Mouse (Mus musculus): ENCODE data around the gene Trmt112. TPM values are rescaled to one million over a fixed set of nuclear protein-coding genes. Genes with fewer than 3 reads are reported as not detected.

Trmt112 gene
- total RNA-seq, 1 experiment from 2014 or later, result 125 TPM

DNA sequence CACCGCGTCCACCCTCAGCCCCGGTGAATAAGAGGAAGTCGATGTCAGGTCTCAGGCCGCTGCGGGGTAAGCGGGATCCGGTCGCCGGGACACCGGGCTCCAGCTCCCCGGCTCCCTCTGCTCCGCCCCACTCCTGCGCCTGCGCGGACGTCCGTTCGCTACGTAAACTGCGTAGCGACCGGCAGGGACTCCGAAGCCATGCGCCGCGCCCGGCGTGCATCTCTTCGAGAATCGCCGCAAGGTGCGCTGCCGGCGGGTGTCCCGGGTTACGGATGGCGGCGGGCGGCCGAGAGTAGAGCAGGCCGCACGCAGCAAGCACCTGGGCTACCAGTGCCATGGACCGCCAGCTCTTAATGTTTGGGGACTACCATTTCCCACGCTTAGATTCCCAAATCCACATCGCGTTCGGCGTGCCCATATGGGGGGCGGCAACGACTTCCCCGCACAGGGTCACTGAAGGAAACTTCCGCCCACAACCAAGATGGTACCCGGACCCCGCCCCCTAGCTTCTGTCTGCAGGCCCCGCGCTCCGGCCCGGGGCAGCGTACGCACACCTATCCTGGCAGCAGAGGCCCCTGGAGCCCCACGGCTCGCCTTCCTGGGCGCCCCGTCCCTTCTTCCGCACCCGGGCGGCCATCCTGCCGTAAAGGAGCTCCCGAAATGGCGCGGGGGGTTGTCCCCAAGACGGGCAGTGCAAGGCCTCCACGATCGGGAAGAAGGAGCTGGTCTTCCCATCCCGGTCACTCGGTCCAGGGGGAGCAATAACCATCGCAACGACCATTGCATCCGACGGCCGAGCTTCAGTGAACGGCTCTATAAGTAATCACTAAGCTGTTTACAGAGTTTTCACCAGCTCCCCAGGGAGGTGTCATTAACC, 32.1 kb downstream of the Trmt112 start, which contains the start of gene Bad:
Bad (plus strand) TSS at position 490 of the 877 bp plus-strand sequence.
- peak; percentile 74 for ATAC-seq (ENCODE audit: extremely low read depth, insufficient number of reproducible peaks, low FRiP score, poor library complexity, severe bottlenecking)

- ATAC-seq (ENCODE audit: extremely low read depth, insufficient number of reproducible peaks, low FRiP score, poor library complexity, severe bottlenecking), result peak; percentile 75
Measured at GRCm38 (mm10) chr19:6942249-6942691, 32.8 kb downstream of the Trmt112 start, which contains the start of gene Gpr137. TSS of gene Gpr137 (minus strand) at chr19:6942480.

DNA sequence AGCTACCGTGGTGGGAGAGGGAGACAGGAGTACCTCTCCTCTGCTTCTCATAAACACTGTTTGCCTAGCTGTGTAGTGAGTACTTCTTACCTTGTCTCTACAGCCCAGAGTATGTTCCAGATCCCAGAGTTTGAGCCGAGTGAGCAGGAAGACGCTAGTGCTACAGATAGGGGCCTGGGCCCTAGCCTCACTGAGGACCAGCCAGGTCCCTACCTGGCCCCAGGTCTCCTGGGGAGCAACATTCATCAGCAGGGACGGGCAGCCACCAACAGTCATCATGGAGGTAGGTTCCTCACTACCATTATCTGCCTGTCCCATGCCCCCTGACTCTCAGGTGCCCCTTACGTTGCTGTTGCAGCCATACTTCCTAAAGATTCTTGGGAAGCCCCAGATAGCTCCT, 33.3 kb downstream of the Trmt112 start:
- ATAC-seq (ENCODE audit: extremely low read depth, insufficient number of reproducible peaks, low FRiP score, poor library complexity, severe bottlenecking), result no peak

DNA sequence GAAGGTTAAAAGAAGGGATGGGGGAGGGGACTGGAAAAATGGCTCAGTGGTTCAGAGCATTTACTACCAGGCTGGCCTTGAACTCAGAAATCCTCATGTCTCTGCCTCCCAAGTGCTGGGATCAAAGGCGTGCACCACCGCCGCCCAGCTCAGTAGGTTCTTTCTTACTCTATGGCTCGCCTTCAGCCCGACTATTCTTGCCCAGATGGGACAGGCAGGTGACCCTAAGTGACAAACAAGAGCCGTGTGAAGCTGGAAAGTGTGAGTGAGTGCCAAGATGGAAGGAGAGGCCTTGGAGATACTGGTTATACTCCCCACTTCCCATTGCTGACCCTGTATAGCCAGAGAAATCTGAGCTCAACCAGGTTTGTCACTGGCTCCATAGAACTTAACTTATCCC, 34.2 kb downstream of the Trmt112 start:
- no peak for ATAC-seq (ENCODE audit: extremely low read depth, insufficient number of reproducible peaks, low FRiP score, poor library complexity, severe bottlenecking)

DNA sequence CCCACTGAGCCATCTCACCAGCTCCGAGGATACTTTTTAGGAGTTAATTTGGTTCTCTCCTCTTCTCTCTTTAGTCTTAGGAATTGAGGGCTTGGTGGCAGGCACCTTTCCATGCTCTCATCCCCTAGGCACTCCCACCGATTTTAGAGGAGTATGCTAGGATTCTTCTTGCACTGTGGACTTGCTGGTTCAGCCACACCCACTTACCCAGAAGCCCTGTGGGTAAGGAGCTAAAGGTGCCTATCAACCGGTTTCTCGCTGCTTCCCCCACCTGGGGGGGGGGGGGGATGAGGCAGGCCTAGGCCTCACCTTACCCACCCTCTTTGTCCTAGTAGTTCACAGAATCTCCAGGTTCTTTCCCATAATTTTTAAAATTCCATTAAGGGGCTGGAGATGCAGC, 38.2 kb downstream of the Trmt112 start:
- no peak for ATAC-seq (ENCODE audit: extremely low read depth, insufficient number of reproducible peaks, low FRiP score, poor library complexity, severe bottlenecking)

GRCm38 (mm10) chr19:6948186-6948585, 38.7 kb downstream of the Trmt112 start:
- no peak for ATAC-seq (ENCODE audit: extremely low read depth, insufficient number of reproducible peaks, low FRiP score, poor library complexity, severe bottlenecking)

DNA sequence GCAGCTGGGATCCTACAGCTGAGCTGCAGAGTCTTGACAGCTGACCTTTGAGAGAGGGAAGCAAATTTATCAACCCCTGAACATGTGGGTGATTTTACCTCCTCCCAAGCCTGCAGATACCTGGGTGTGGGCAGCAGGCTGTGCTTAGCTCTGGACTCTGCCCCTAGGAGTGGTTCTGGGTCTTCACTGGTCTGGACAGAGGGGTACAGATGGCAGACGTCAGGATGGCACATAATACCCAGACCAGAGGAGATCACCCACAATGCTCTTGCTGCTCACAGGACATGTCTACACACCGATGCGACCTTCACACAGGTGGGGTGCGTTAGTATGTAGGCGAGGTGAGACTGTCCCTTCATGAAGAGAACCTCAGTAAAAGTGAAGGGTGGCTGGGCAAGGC, 40.0 kb downstream of the Trmt112 start:
- ATAC-seq (ENCODE audit: extremely low read depth, insufficient number of reproducible peaks, low FRiP score, poor library complexity, severe bottlenecking), result no peak

DNA sequence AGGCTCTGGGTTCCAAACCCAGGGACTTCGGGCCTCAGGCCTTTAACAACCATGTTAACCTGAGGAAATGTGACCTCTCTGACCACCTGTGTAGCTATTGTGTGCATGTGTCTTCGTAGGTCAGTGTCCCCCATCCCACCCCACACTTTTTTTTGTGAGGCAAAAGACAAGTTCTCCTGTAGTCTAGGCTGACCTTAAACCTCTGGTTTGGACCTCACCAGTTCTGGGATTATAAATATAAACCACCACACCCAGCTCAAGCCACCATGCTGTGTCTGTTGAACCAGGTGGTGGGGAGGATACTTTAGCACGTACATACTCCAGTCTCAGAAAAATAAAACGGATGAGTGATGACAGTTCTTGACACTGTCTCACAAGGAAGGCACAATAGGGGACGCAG, 40.5 kb downstream of the Trmt112 start:
- ATAC-seq (ENCODE audit: extremely low read depth, insufficient number of reproducible peaks, low FRiP score, poor library complexity, severe bottlenecking), result no peak

GRCm38 (mm10) chr19:6950613-6951153, 41.2 kb downstream of the Trmt112 start:
- ATAC-seq (ENCODE audit: extremely low read depth, insufficient number of reproducible peaks, low FRiP score, poor library complexity, severe bottlenecking), result no peak

- peak; percentile 21; the same call in 1 of the 2 replicates for ATAC-seq (ENCODE audit: extremely low read depth, insufficient number of reproducible peaks, low FRiP score, poor library complexity, severe bottlenecking)
Measured at GRCm38 (mm10) chr19:6951381-6951968, 42.0 kb downstream of the Trmt112 start.

DNA sequence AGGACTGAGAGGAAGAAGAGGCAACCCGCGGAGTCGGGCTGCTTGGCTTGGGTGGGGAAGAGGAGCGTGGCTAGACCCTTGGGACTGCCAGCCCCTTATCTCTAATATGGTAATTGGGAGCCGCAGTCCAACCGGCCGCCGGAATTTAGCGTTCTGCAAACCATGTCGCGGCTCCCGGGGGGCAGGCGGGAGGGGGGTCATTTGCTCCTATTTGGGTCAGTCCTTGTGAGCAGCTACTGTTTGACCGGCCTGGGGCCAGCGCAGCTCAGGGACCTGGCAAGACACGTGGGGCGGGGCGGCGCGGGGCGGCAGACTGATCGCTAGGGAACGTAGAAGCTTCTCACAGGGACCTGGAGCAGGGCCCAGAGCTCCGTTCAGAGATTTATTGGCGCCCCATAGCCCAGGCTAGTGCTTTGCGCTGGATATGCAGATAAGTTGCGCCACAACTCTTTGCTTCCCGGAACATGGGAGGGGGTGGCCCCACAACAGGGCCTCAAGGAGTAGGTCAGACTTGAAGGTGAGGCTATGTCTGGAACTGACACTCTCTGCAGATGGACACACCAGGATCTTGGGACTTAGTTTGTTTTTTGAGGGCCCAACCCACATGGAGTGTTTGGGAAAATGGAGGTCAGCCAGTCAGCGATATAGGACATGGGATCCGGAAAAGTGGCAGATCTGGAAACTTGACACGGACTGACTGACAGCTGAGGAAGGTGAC, 42.7 kb downstream of the Trmt112 start:
- no peak for ATAC-seq (ENCODE audit: extremely low read depth, insufficient number of reproducible peaks, low FRiP score, poor library complexity, severe bottlenecking)

DNA sequence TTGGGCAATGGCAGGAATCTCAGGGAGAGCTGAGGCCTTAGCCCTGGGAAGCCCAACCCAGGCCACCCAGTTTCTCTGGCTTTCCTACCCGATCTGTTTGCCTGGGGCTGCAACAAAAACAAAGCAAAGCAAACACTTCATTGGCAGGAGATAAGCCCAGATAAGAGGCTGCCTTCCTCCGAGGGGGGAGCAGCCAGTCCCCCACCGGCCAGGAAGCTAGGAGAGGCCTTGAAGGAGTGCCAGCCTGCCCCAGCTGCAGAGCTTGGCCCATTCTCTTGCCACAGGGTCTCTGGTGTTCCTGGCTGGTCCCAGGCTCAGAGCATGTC, 43.2 kb downstream of the Trmt112 start:
- no peak for ATAC-seq (ENCODE audit: extremely low read depth, insufficient number of reproducible peaks, low FRiP score, poor library complexity, severe bottlenecking)

DNA sequence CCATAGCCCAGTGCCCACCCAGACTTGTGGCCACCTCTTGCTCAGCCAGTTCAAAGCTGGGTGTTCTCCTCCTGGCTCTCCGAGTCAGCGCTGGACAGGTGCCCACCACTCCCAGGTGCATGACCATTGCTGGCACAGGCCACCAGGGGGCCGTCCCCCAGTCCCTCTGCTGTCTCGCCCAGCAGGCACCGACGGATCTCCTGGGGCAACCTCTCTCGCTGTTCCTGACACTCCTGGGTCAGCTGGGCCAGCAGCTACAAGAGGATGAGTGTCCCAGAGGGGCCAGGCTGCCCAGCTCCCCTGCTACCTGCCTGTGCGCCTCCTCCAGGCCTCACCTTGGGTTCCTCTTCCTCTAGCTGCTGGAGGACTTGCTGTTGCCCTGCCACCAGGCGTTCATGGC, 44.5 kb downstream of the Trmt112 start:
- ATAC-seq (ENCODE audit: extremely low read depth, insufficient number of reproducible peaks, low FRiP score, poor library complexity, severe bottlenecking), result no peak

- no peak for ATAC-seq (ENCODE audit: extremely low read depth, insufficient number of reproducible peaks, low FRiP score, poor library complexity, severe bottlenecking)
Measured at GRCm38 (mm10) chr19:6955424-6955823, 45.9 kb downstream of the Trmt112 start.

- ATAC-seq (ENCODE audit: extremely low read depth, insufficient number of reproducible peaks, low FRiP score, poor library complexity, severe bottlenecking), result no peak
Measured at GRCm38 (mm10) chr19:6956461-6956860, 47.0 kb downstream of the Trmt112 start.

Other genes starting within 250 kb of the Trmt112 start
- 15.8 and 18.4 TPM in 2 replicates for gene Rps6ka4, start 69.1 kb upstream of the Trmt112 start, total RNA-seq (2017)
- 97.1 and 136 TPM in 2 replicates for gene Ccdc88b, start 51.5 kb upstream of the Trmt112 start, total RNA-seq (2017)
- 693 and 750 TPM in 2 replicates for gene Prdx5, start 408 bp downstream of the Trmt112 start, total RNA-seq (2017)
- gene Esrra, start 12.1 kb downstream of the Trmt112 start, total RNA-seq (2017), result 37.9 and 40.8 TPM in 2 replicates
- not detected in 2 replicates for gene Catsperz, start 15.7 kb downstream of the Trmt112 start, total RNA-seq (2017)
- not detected in 2 replicates for gene Kcnk4, start 24.8 kb downstream of the Trmt112 start, total RNA-seq (2017)
- gene Bad, start 32.2 kb downstream of the Trmt112 start, total RNA-seq (2017), result 30.8 and 35.0 TPM in 2 replicates
- 23.5 and 31.7 TPM in 2 replicates for gene Gpr137, start 32.8 kb downstream of the Trmt112 start, total RNA-seq (2017)
- gene Ppp1r14b, start 65.3 kb downstream of the Trmt112 start, total RNA-seq (2017), result 20.1 and 30.6 TPM in 2 replicates
- 12.5 and 13.6 TPM in 2 replicates for gene Plcb3, start 66.8 kb downstream of the Trmt112 start, total RNA-seq (2017)
- gene Fkbp2, start 70.8 kb downstream of the Trmt112 start, total RNA-seq (2017), result 30.4 and 32.4 TPM in 2 replicates
- gene Vegfb, start 78.0 kb downstream of the Trmt112 start, total RNA-seq (2017), result 2.8 and 6.0 TPM in 2 replicates
- 16.4 and 24.4 TPM in 2 replicates for gene Dnajc4, start 82.9 kb downstream of the Trmt112 start, total RNA-seq (2017)
- gene Nudt22, start 86.4 kb downstream of the Trmt112 start, total RNA-seq (2017), result 5.0 TPM in 2 replicates
- 1.5 and 1.6 TPM in 2 replicates for gene Trpt1, start 86.4 kb downstream of the Trmt112 start, total RNA-seq (2017)
- 211 and 225 TPM in 2 replicates for gene Fermt3, start 109.8 kb downstream of the Trmt112 start, total RNA-seq (2017)
- gene Stip1, start 130.3 kb downstream of the Trmt112 start, total RNA-seq (2017), result 73.9 and 81.6 TPM in 2 replicates
- gene Macrod1, start 147.1 kb downstream of the Trmt112 start, total RNA-seq (2017), result 1.2 and 3.7 TPM in 2 replicates
- 0.12 TPM in 1 of 2 replicates, not detected in the other for gene Flrt1, start 196.0 kb downstream of the Trmt112 start, total RNA-seq (2017)

Measured in neutrophil, adult 5-6 weeks (primary cell).